8 mouse cellular contexts compared by ENCODE assay signal in genomic region chr11:44519096-44519949, GRCm38 (mm10). TPM values are rescaled to one million over a fixed set of nuclear protein-coding genes. Genes with fewer than 3 reads are reported as not detected.
DNase-seq lines count a peak whose midpoint lies in the region; ATAC-seq and TF ChIP-seq lines count a peak whose summit lies in the region.

No protein-coding gene starts in this region.

- H3K4me3 ChIP-seq in C2C12 (ENCODE audit: insufficient read depth, poor library complexity, severe bottlenecking), result peak overlapping the region; percentile 92
- peak overlapping the region; percentile 99 for H3K4me3 ChIP-seq in heart, embryonic 11.5 days (ENCODE audit: low read depth, low read length)
- peak overlapping the region; percentile 91 for H3K4me3 ChIP-seq in midbrain, embryonic 13.5 days (replicated peaks)

- peak overlapping the region; percentile 96 for H3K9ac ChIP-seq in heart, embryonic 11.5 days (ENCODE audit: low read depth, low read length)
- peak overlapping the region; percentile 97 for H3K9ac ChIP-seq in midbrain, embryonic 13.5 days (replicated peaks)

- H3K4me1 ChIP-seq in heart, embryonic 11.5 days (ENCODE audit: control insufficient read depth, insufficient read depth, low read length), result peaks cover 8% of the 10 kb centered on the region; the same call in 1 of the 2 replicates
- H3K4me1 ChIP-seq in midbrain, embryonic 13.5 days (replicated peaks), result peaks cover 32% of the 10 kb centered on the region

- H3K79me2 ChIP-seq in C2C12 (ENCODE audit: control insufficient read depth, insufficient read depth), result peaks cover 55% of the 10 kb centered on the region

- H3K36me3 ChIP-seq in C2C12 (ENCODE audit: control insufficient read depth, insufficient read depth), result no peaks in the 10 kb centered on the region
- H3K36me3 ChIP-seq in heart, embryonic 11.5 days (ENCODE audit: control insufficient read depth, insufficient read depth, low read length), result no peaks in the 10 kb centered on the region
- no peaks in the 10 kb centered on the region for H3K36me3 ChIP-seq in midbrain, embryonic 13.5 days

- peak; percentile 60 for ATAC-seq in heart, embryonic 11.5 days (replicated peaks; ENCODE audit: insufficient number of reproducible peaks, low FRiP score, low TSS enrichment)
- ATAC-seq in midbrain, embryonic 13.5 days, result peak; percentile 69

- no peaks in the 10 kb centered on the region for H3K9me3 ChIP-seq in heart, embryonic 11.5 days (replicated peaks; ENCODE audit: control insufficient read depth, low read length)
- no peaks in the 10 kb centered on the region for H3K9me3 ChIP-seq in midbrain, embryonic 13.5 days

- peak overlapping the region; percentile 75 for H3K4me2 ChIP-seq in heart, embryonic 11.5 days
- H3K4me2 ChIP-seq in midbrain, embryonic 13.5 days (replicated peaks), result peak overlapping the region; percentile 82

- DNase-seq in cerebellum, adult 8-10 months, result peak; percentile 45
- no peak for DNase-seq in cerebellum, adult 11 months
- peak; percentile 58 for DNase-seq in cerebellum, adult 9-10 months
- peak; percentile 67 to 76 for DNase-seq in kidney, postnatal 4 days
- DNase-seq in testis, postnatal 14 days (ENCODE audit: low spot score), result peak; percentile 61

- peaks cover 43% of the 10 kb centered on the region for H3K79me3 ChIP-seq in C2C12 (ENCODE audit: low read depth)

- no peak for TF ChIP-seq CTCF in C2C12 (IDR thresholded peaks at IDR 0.05; ENCODE audit: control insufficient read depth, insufficient read depth, insufficient read length)

- H3ac ChIP-seq in C2C12 (ENCODE audit: control insufficient read depth, insufficient read length, low read depth), result peak overlapping the region; percentile 97

- WGBS in heart, embryonic 11.5 days (ENCODE audit: insufficient replicate concordance), result under 1% methylated on average over 50 of the region's 61 CpGs
- under 1% methylated on average over 40 of the region's 61 CpGs for WGBS in midbrain, embryonic 13.5 days

- peak overlapping the region; percentile 97 for H3K27ac ChIP-seq in heart, embryonic 11.5 days (ENCODE audit: low read depth, low read length)
- peak overlapping the region; percentile 96 for H3K27ac ChIP-seq in midbrain, embryonic 13.5 days

- H3K27me3 ChIP-seq in C2C12 (ENCODE audit: control insufficient read depth, insufficient read depth, insufficient read length), result no peaks in the 10 kb centered on the region
- no peaks in the 10 kb centered on the region for H3K27me3 ChIP-seq in heart, embryonic 11.5 days (ENCODE audit: control insufficient read depth, insufficient read depth, low read length)
- H3K27me3 ChIP-seq in midbrain, embryonic 13.5 days, result no peaks in the 10 kb centered on the region

TF ChIP-seq in C2C12, 6 proteins besides CTCF, POLR2A, EP300 and RAD21:
- TF ChIP-seq MYOD1 (IDR thresholded peaks at IDR 0.05; ENCODE audit: control insufficient read depth, insufficient read length, low read depth) (no peak), USF1 (IDR thresholded peaks at IDR 0.05; ENCODE audit: low read depth) (no peak)
TF ChIP-seq in C2C12: peak in this region for 0.

RNA-seq across cellular contexts. Expression of gene Rnf145, which starts 0.6 kb away (rescaled TPM):
- 68.9 TPM for polyA plus RNA-seq in C2C12 (2012; fragmentation: generic; extraction: Trizol)
- 60.4 and 64.4 TPM in 2 replicates for polyA plus RNA-seq in heart, embryonic 11.5 days (2014; fragmentation: Nextera tagmentation; extraction: Ambion mirVana)
- polyA plus RNA-seq in midbrain, embryonic 13.5 days (2015; fragmentation: Nextera tagmentation; extraction: Ambion mirVana), result 114 and 127 TPM in 2 replicates

RNA-seq across cellular contexts. Expression of gene Ublcp1, which starts 49.0 kb away (rescaled TPM):
- 17.7 TPM for polyA plus RNA-seq in C2C12 (2012; fragmentation: generic; extraction: Trizol)
- polyA plus RNA-seq in heart, embryonic 11.5 days (2014; fragmentation: Nextera tagmentation; extraction: Ambion mirVana), result 54.4 and 58.4 TPM in 2 replicates
- polyA plus RNA-seq in midbrain, embryonic 13.5 days (2015; fragmentation: Nextera tagmentation; extraction: Ambion mirVana), result 68.5 and 69.6 TPM in 2 replicates
